Mouse (Mus musculus) myocyte (in vitro differentiated cells): ENCODE results near the gene Serp2.

Experiments used
- CEBPB ChIP-seq: IDR thresholded peaks from 2 replicates; pipeline ENCODE4 v1.6.1; 2011; ENCODE audit warnings: mild to moderate bottlenecking, moderate library complexity; ENCODE audit not compliant: poor library complexity, insufficient read depth, severe bottlenecking
- E2F4 ChIP-seq: IDR thresholded peaks from one replicate; pipeline ENCODE4 v1.6.1; 2011; ENCODE audit warnings: mild to moderate bottlenecking, control low read depth, moderate library complexity; ENCODE audit not compliant: insufficient read depth
- MAX ChIP-seq: IDR thresholded peaks from one replicate; pipeline ENCODE4 v1.6.1; 2011; ENCODE audit warnings: low read depth, mild to moderate bottlenecking, control low read depth
- MYOD1 ChIP-seq, 3 experiments: IDR thresholded peaks; one replicate each; pipeline ENCODE4 v1.6.1; 2011; ENCODE audit warnings: control low read depth in 2 of 3, low read depth in 2 of 3, mild to moderate bottlenecking in 2 of 3, moderate library complexity in 1 of 3; ENCODE audit not compliant: insufficient read length in 2 of 3, control insufficient read depth in 1 of 3
- MYOG ChIP-seq, 3 experiments: IDR thresholded peaks; one replicate each; pipeline ENCODE4 v1.6.1; 2011; ENCODE audit warnings: control low read depth in 2 of 3, low read depth in 2 of 3, mild to moderate bottlenecking in 2 of 3; ENCODE audit not compliant: insufficient read length in 2 of 3, control insufficient read depth in 1 of 3, insufficient read depth in 1 of 3
- POLR2A ChIP-seq: IDR thresholded peaks from one replicate; pipeline ENCODE4 v1.6.1; 2011; ENCODE audit warnings: low read depth, mild to moderate bottlenecking, control low read depth, moderate library complexity; ENCODE audit not compliant: insufficient read length
- POLR2AphosphoS2 ChIP-seq: IDR thresholded peaks from one replicate; pipeline ENCODE4 v1.6.1; 2011; ENCODE audit warnings: low read depth, control low read depth; ENCODE audit not compliant: insufficient read length
- REST ChIP-seq: IDR thresholded peaks from one replicate; pipeline ENCODE4 v1.6.1; 2011; ENCODE audit warnings: mild to moderate bottlenecking, control low read depth, moderate library complexity; ENCODE audit not compliant: insufficient read depth, insufficient read length
- SRF ChIP-seq: IDR thresholded peaks from one replicate; pipeline ENCODE4 v1.6.1; 2011; ENCODE audit warnings: low read depth; ENCODE audit not compliant: control insufficient read depth, insufficient read length
- TCF12 ChIP-seq: IDR thresholded peaks from one replicate; pipeline ENCODE4 v1.6.1; 2011; ENCODE audit warnings: mild to moderate bottlenecking, control low read depth; ENCODE audit not compliant: poor library complexity, insufficient read depth, severe bottlenecking
- TCF3 ChIP-seq: IDR thresholded peaks from one replicate; pipeline ENCODE4 v1.6.1; 2011; ENCODE audit warnings: low read depth, control low read depth; ENCODE audit not compliant: insufficient read length
- USF1 ChIP-seq: IDR thresholded peaks from one replicate; pipeline ENCODE4 v1.6.1; 2011; ENCODE audit warnings: low read depth, mild to moderate bottlenecking, control low read depth, moderate library complexity

DNA sequence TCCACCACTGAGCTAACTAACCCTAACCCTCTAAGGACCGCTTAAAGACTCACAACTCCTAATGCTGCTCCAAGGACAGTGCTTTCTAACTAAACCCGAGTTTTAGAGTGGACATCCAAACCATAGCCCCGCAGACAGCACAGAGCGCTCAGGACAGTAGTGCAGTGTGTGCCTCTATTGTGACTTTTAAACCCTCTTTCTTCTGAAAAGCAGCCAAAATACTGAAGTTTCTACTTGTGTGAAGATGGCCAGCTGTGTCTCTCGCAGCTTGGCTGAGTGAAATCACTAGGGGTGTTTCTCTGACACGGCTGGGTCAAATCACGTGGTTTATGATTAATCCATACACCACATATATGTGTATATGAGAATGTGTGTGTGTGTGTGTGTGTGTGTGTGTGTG is 33.4 kb upstream of the Serp2 start:
- TF ChIP-seq POLR2A (no peak), SRF (no peak), MYOG (IDR thresholded peaks at IDR 0.05; ENCODE audit: control insufficient read depth in 1 of 3, insufficient read depth in 1 of 3, insufficient read length in 2 of 3, low read depth in 2 of 3) (no peak), MAX (no peak), TCF12 (no peak), USF1 (no peak), CEBPB (no peak), MYOD1 (IDR thresholded peaks at IDR 0.05; ENCODE audit: control insufficient read depth in 1 of 3, insufficient read length in 2 of 3, low read depth in 2 of 3) (no peak), POLR2AphosphoS2 (no peak), TCF3 (no peak), E2F4 (no peak), REST (no peak)
